Mouse (Mus musculus): Measurements from ENCODE around the gene Papss2. TPM values are rescaled to one million over a fixed set of nuclear protein-coding genes. Genes with fewer than 3 reads are reported as not detected.
A peak's percentile ranks its signal among the peaks of the same experiment; 100 is the strongest.

Gene Papss2
- polyA plus RNA-seq (2014; fragmentation: Nextera tagmentation; extraction: Ambion mirVana): 3.4 and 3.5 TPM in 2 replicates

DNA sequence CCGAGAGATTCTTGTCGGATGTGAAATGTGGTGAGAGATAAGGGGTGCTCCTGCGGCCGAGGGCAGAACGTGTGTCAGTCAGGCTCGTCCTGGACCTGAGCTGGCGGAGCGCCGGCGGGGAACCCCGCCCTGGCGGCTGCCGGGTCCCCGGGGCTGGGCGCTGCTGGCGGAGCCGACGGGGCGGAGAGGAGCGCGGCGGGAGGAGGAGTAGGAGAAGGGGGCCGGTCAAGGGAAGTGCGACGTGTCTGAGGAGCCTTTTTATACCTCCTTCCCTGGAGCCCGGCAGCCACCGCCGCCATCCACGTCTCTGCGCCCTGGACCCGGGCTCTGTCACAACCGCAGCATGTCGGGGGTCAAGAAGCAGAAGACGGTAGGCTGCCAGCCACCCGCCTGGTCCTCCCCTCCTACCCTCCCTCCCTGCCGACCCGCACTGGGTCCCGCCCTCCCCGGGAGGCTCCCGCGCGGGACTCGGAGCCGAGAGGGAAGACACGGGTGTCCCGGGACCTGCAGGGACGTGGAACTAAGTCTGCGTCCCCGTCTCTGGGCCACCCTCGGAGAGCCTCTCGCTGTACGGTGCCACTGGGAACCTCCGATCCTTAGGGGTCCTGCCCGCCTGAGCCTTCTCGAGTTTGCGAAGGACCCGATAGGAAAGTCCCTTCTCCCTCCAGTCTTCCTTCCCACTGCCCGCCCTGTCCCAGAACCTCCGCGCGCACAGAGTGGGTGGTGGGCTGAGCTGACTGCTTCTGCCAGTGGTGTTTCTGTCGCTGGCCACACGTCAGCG is at the start of gene Papss2:
TSS of gene Papss2 (plus strand) at position 285 of the 781 bp plus-strand sequence.
- Histone ChIP-seq H3K4me2 (peak within 1 kb of the TSS; percentile 92), H3K9ac (ENCODE audit: low read depth, low read length) (peak within 1 kb of the TSS; percentile 67), H3K4me3 (ENCODE audit: low read depth, low read length) (peak within 1 kb of the TSS; percentile 62), H3K27me3 (replicated peaks; ENCODE audit: control insufficient read depth, insufficient read depth, low read length) (peaks cover 29% of the 10 kb centered on the region), H3K36me3 (ENCODE audit: control insufficient read depth, insufficient read depth, low read length) (no peaks in the 10 kb centered on the region), H3K9me3 (ENCODE audit: control insufficient read depth, low read length) (no peaks in the 10 kb centered on the region), H3K27ac (ENCODE audit: low read depth, low read length) (no peak within 1 kb of the TSS), H3K4me1 (replicated peaks; ENCODE audit: control insufficient read depth, insufficient read depth, low read length) (no peaks in the 10 kb centered on the region)
- peak; percentile 75 for ATAC-seq (replicated peaks; ENCODE audit: low FRiP score)
- under 1% methylated on average over 59 of the region's 64 CpGs for WGBS
- DNase-seq (ENCODE audit: low spot score): peak; percentile 64

DNA sequence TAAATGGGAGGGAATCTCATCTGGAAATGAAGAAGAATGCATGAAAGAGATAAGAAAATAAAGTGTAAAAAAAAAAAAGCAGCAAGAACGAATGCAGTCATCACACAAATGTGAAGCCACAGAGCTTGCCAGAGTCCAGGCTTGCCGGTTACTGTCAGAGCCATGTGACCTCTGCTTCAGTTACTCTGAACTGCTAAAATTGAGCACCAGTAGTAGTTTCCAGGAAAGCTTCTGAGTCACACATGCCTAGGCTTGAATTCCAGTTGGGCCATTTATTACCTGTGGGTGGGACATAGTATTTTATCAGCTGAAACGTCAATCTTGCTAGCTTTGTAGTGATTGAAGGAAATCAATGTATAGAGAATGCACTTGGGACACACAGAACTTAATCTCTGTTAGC is 48.2 kb upstream of the Papss2 start:
- no peaks in the 10 kb centered on the region for H3K36me3 ChIP-seq (ENCODE audit: control insufficient read depth, insufficient read depth, low read length)
- H3K9ac ChIP-seq (ENCODE audit: low read depth, low read length): no peak overlapping the region
- WGBS: 63% methylated on average over 3 of the region's 3 CpGs
- DNase-seq (ENCODE audit: low spot score): no peak
- no peak for ATAC-seq (replicated peaks; ENCODE audit: low FRiP score)
- no peak overlapping the region for H3K4me2 ChIP-seq
- H3K27ac ChIP-seq (ENCODE audit: low read depth, low read length): no peak overlapping the region
- H3K9me3 ChIP-seq (ENCODE audit: control insufficient read depth, low read length): no peaks in the 10 kb centered on the region
- H3K4me3 ChIP-seq (ENCODE audit: low read depth, low read length): no peak overlapping the region
- no peaks in the 10 kb centered on the region for H3K27me3 ChIP-seq (replicated peaks; ENCODE audit: control insufficient read depth, insufficient read depth, low read length)
- H3K4me1 ChIP-seq (replicated peaks; ENCODE audit: control insufficient read depth, insufficient read depth, low read length): no peaks in the 10 kb centered on the region

DNA sequence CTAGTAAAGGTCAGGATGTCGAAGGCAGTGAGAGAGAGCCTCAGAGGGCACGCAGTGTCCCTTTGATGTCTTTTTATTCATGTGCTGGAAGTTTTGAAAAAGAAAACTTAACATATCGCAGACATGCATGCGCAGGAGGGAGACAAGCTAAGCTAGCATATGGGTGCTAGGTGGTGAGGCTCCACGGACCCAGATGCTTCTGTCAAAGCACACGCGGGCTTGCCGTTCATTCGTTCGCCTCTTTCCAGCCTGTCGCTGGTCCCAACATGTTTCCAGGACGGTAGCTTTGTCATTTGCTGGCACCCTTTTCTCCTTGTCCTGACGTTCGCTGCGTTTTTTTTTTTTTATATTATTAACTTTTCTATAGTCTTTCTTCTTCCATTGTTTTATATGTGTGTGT is 47.4 kb upstream of the Papss2 start:
- ATAC-seq (replicated peaks; ENCODE audit: low FRiP score) (no peak), DNase-seq (ENCODE audit: low spot score) (no peak)

DNA sequence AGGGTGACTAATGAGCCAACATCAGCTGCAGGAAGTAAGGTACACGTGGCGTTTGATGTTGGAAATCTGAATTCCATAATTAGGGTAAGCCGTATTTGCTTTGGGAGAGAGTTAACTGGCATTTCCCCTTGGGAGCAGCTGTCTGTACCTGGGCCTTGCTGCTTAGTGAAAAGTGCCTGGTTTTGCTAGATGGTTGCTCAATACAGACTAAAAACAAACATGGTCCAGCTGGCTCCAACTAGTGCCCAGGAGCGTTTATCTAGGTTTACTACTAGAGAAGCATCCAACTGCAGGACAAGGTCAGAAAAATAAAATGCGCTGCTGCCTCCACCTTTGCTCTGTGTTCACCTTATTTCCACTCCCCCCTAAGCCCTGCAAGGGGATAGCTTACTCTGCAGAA is 45.1 kb upstream of the Papss2 start:
- Histone ChIP-seq H3K9ac (ENCODE audit: low read depth, low read length) (no peak overlapping the region), H3K4me3 (ENCODE audit: low read depth, low read length) (no peak overlapping the region), H3K9me3 (ENCODE audit: control insufficient read depth, low read length) (no peaks in the 10 kb centered on the region), H3K4me1 (replicated peaks; ENCODE audit: control insufficient read depth, insufficient read depth, low read length) (no peaks in the 10 kb centered on the region), H3K4me2 (no peak overlapping the region), H3K27ac (ENCODE audit: low read depth, low read length) (no peak overlapping the region), H3K36me3 (ENCODE audit: control insufficient read depth, insufficient read depth, low read length) (no peaks in the 10 kb centered on the region), H3K27me3 (replicated peaks; ENCODE audit: control insufficient read depth, insufficient read depth, low read length) (no peaks in the 10 kb centered on the region)
- ATAC-seq (replicated peaks; ENCODE audit: low FRiP score) (no peak), DNase-seq (ENCODE audit: low spot score) (no peak)
- WGBS: 59% methylated on average over 5 of the region's 5 CpGs

More for the DNA sequence above, 47.4 kb upstream of the Papss2 start:
- WGBS: 88% methylated on average over 15 of the region's 15 CpGs
- H3K4me1 ChIP-seq (replicated peaks; ENCODE audit: control insufficient read depth, insufficient read depth, low read length): no peaks in the 10 kb centered on the region
- H3K4me2 ChIP-seq: no peak overlapping the region
- no peak overlapping the region for H3K27ac ChIP-seq (ENCODE audit: low read depth, low read length)
- no peak overlapping the region for H3K9ac ChIP-seq (ENCODE audit: low read depth, low read length)
- no peaks in the 10 kb centered on the region for H3K36me3 ChIP-seq (ENCODE audit: control insufficient read depth, insufficient read depth, low read length)
- H3K4me3 ChIP-seq (ENCODE audit: low read depth, low read length): no peak overlapping the region
- no peaks in the 10 kb centered on the region for H3K9me3 ChIP-seq (ENCODE audit: control insufficient read depth, low read length)
- no peaks in the 10 kb centered on the region for H3K27me3 ChIP-seq (replicated peaks; ENCODE audit: control insufficient read depth, insufficient read depth, low read length)

DNA sequence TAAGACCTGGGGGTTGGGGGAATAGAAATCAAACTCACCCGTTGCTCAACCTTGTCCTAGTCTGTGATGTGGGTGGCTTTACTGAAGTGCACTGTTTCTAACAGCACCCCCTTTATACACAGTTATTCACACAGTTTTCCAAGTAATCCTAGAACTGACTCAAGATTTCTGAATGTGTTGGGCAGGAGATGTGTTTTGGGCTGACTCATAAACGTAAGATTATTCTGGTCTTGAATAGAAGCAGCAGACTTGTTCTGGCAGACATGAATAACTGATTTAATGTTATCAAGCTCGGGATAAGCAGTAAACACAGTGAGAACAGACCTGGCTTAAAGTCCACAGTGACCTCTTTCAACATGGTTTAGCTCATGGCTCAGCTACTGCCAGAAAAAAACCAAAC is 44.1 kb upstream of the Papss2 start:
- Histone ChIP-seq H3K4me2 (no peak overlapping the region), H3K4me3 (ENCODE audit: low read depth, low read length) (no peak overlapping the region), H3K9ac (ENCODE audit: low read depth, low read length) (no peak overlapping the region), H3K27me3 (replicated peaks; ENCODE audit: control insufficient read depth, insufficient read depth, low read length) (no peaks in the 10 kb centered on the region), H3K4me1 (replicated peaks; ENCODE audit: control insufficient read depth, insufficient read depth, low read length) (no peaks in the 10 kb centered on the region), H3K27ac (ENCODE audit: low read depth, low read length) (no peak overlapping the region), H3K9me3 (ENCODE audit: control insufficient read depth, low read length) (no peaks in the 10 kb centered on the region), H3K36me3 (ENCODE audit: control insufficient read depth, insufficient read depth, low read length) (no peaks in the 10 kb centered on the region)
- DNase-seq (ENCODE audit: low spot score): no peak
- WGBS: 61% methylated on average over 3 of the region's 3 CpGs
- ATAC-seq (replicated peaks; ENCODE audit: low FRiP score): no peak

DNA sequence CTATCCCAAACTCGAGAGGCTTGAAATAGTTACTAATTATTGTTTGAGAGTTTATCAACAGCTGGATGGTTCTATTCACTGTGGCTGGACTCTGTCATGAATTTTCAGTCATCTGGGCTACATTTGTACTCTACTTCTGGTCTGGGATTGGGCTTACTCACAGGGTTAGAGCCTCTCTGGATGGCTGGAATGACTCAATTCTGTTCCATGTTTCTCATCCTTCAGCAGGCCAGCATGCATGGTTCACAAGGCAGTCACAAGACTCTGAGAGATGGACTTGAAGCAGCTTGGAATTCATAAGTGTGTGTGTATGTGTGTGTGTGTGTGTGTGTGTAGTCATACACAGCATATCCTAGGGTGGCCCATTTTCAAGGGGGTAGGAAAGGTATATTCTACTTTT is 43.5 kb upstream of the Papss2 start:
- Histone ChIP-seq H3K4me2 (no peak overlapping the region), H3K27ac (ENCODE audit: low read depth, low read length) (no peak overlapping the region), H3K9ac (ENCODE audit: low read depth, low read length) (no peak overlapping the region), H3K4me3 (ENCODE audit: low read depth, low read length) (no peak overlapping the region), H3K36me3 (ENCODE audit: control insufficient read depth, insufficient read depth, low read length) (no peaks in the 10 kb centered on the region), H3K4me1 (replicated peaks; ENCODE audit: control insufficient read depth, insufficient read depth, low read length) (no peaks in the 10 kb centered on the region), H3K27me3 (replicated peaks; ENCODE audit: control insufficient read depth, insufficient read depth, low read length) (no peaks in the 10 kb centered on the region), H3K9me3 (ENCODE audit: control insufficient read depth, low read length) (no peaks in the 10 kb centered on the region)
- DNase-seq (ENCODE audit: low spot score) (no peak), ATAC-seq (replicated peaks; ENCODE audit: low FRiP score) (no peak)
- WGBS: 54% methylated on average over 1 of the region's 1 CpGs

DNA sequence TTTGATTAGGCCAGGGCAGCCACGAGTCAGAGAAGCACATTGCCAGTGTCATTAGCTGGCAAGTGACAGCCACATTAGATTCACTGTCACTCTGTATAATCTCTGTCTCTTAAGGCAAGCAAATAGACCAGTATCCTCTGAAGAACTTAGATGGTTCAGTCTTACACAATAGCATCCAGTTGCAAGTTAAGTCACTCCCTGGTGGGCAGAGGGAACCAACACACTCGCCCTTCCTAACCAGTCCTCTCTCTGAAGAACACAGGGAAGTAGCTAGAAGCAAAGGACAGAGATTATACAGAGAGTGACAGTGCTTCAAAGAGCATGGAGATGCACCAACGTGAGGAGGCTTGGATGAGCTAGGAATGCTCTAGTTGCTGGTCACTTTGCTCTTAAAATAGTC is 42.3 kb upstream of the Papss2 start:
- Histone ChIP-seq H3K4me1 (replicated peaks; ENCODE audit: control insufficient read depth, insufficient read depth, low read length) (no peaks in the 10 kb centered on the region), H3K9me3 (ENCODE audit: control insufficient read depth, low read length) (no peaks in the 10 kb centered on the region), H3K27me3 (replicated peaks; ENCODE audit: control insufficient read depth, insufficient read depth, low read length) (no peaks in the 10 kb centered on the region), H3K4me2 (no peak overlapping the region), H3K36me3 (ENCODE audit: control insufficient read depth, insufficient read depth, low read length) (no peaks in the 10 kb centered on the region), H3K4me3 (ENCODE audit: low read depth, low read length) (no peak overlapping the region), H3K9ac (ENCODE audit: low read depth, low read length) (no peak overlapping the region), H3K27ac (ENCODE audit: low read depth, low read length) (no peak overlapping the region)
- DNase-seq (ENCODE audit: low spot score) (no peak), ATAC-seq (replicated peaks; ENCODE audit: low FRiP score) (no peak)
- WGBS: 54% methylated on average over 3 of the region's 3 CpGs

DNA sequence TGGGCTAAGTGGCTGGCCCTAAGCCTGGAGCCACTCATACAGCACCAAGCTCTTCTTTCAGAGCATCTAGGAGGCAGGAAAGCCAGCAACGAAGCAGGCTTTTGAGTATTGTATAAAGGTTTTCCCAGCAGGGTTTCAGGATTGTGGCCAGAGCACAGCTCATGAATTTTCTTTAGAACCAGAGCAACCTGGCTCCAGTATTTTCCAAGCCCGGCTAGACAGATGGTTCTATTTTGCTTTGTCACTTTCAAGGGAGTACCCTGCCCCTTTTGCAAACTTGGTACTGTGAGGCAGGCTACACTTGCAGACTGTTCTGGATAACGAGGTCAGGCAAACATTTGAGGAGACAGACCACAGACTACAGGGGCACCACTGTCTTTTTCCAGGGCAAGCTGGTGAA is 40.3 kb upstream of the Papss2 start:
- no peaks in the 10 kb centered on the region for H3K36me3 ChIP-seq (ENCODE audit: control insufficient read depth, insufficient read depth, low read length)
- H3K27me3 ChIP-seq (replicated peaks; ENCODE audit: control insufficient read depth, insufficient read depth, low read length): no peaks in the 10 kb centered on the region
- DNase-seq (ENCODE audit: low spot score) (no peak), ATAC-seq (replicated peaks; ENCODE audit: low FRiP score) (no peak)
- H3K4me3 ChIP-seq (ENCODE audit: low read depth, low read length): no peak overlapping the region
- H3K9me3 ChIP-seq (ENCODE audit: control insufficient read depth, low read length): no peaks in the 10 kb centered on the region
- H3K27ac ChIP-seq (ENCODE audit: low read depth, low read length): no peak overlapping the region
- no peaks in the 10 kb centered on the region for H3K4me1 ChIP-seq (replicated peaks; ENCODE audit: control insufficient read depth, insufficient read depth, low read length)
- WGBS: 56% methylated on average over 3 of the region's 3 CpGs
- no peak overlapping the region for H3K4me2 ChIP-seq
- no peak overlapping the region for H3K9ac ChIP-seq (ENCODE audit: low read depth, low read length)

DNA sequence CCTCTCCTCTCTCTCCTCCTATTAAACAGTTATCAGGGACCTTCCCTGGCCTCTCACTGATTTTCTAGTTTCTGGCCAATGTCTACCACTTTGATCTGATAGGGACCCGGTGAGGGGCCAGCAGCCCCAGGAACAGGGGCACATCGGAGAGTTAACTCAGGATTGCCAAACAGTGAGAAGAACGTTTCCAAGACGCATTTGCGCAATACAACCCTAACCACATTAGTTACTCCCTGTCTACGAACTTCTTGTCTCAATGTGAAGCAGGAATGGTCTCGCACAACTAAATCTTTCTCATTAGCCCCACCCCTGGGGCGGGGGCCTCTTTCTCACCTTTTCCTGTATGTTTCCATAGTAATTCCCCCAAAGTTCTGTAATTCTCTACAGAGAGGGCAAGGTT is 28.6 kb upstream of the Papss2 start:
- ATAC-seq (replicated peaks; ENCODE audit: low FRiP score) (no peak), DNase-seq (ENCODE audit: low spot score) (no peak)
- H3K27ac ChIP-seq (ENCODE audit: low read depth, low read length): no peak overlapping the region
- H3K36me3 ChIP-seq (ENCODE audit: control insufficient read depth, insufficient read depth, low read length): no peaks in the 10 kb centered on the region
- no peaks in the 10 kb centered on the region for H3K27me3 ChIP-seq (replicated peaks; ENCODE audit: control insufficient read depth, insufficient read depth, low read length)
- no peak overlapping the region for H3K4me3 ChIP-seq (ENCODE audit: low read depth, low read length)
- H3K4me2 ChIP-seq: no peak overlapping the region
- WGBS: 52% methylated on average over 8 of the region's 8 CpGs
- H3K9me3 ChIP-seq (ENCODE audit: control insufficient read depth, low read length): no peaks in the 10 kb centered on the region
- H3K4me1 ChIP-seq (replicated peaks; ENCODE audit: control insufficient read depth, insufficient read depth, low read length): peaks cover 5% of the 10 kb centered on the region; the same call in 1 of the 2 replicates
- no peak overlapping the region for H3K9ac ChIP-seq (ENCODE audit: low read depth, low read length)
